Mouse (Mus musculus) hematopoietic stem cell, adult 5-6 weeks (primary cell): ENCODE measurements around the gene Pum1. TPM values are rescaled to one million over a fixed set of nuclear protein-coding genes. Genes with fewer than 3 reads are reported as not detected.

ENCODE experiments used
- ATAC-seq, 2 experiments: fragments of 125-278 bp in 1 of 2; replicated peaks in 1 of 2; 2 replicates each; pipeline ENCODE4 v1.8.0; 2016 to 2017; ENCODE audit warnings: inconsistent platforms in 2 of 2, mild to moderate bottlenecking in 2 of 2, moderate number of reproducible peaks in 2 of 2, low read depth in 1 of 2, moderate TSS enrichment in 1 of 2; ENCODE audit not compliant: low FRiP score in 2 of 2, poor library complexity in 2 of 2, severe bottlenecking in 2 of 2, insufficient read depth in 1 of 2, low TSS enrichment in 1 of 2
- total RNA-seq: library from RNA; stranded (forward); fragments of 172-1452, 232-1000 nt; gene quantifications from 2 replicates; pipeline ENCODE4 v1.2.3, GENCODE M21; 2017

Pum1 gene
- total RNA-seq, 1 experiment from 2014 or later = 72.0 TPM

DNA sequence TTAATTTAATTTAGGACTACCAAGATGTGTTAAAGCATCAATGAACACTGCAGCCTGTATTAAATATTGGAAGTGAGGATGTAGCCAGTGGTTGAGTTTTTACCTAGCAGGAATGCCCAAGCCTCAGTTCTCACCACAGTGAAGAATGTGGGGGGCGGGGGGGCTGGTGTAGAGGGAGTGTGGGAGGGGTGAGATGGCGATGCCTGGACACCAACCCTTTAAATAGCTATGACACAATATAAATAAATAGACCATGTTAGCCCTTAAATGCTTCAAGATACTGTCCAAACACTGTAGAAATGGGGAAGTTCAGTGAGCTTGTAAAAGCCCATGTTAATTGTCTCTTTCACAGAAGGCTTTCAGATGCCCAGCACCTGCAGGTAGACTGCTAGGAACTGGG, 96.8 kb downstream of the Pum1 start:
- ATAC-seq = no peak

DNA sequence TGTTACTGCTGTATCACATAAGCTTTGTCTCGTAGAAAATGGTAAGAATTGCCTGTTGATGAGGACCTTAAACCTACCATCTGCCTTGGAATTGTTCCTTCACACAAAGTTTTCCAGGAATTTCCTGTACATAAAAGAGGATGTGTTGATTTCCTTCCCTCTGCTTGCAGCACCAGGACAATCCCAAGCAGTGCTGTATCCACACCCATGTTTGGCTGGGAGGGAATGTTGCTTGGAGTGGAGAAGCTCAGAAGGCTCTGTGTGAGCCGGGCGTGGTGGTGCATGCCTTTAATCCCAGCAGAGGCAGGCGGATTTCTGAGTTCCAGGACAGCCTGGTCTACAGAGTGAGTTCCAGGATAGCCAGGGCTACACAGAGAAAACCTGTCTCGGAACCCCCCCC, 98.7 kb downstream of the Pum1 start:
- ATAC-seq = no peak

DNA sequence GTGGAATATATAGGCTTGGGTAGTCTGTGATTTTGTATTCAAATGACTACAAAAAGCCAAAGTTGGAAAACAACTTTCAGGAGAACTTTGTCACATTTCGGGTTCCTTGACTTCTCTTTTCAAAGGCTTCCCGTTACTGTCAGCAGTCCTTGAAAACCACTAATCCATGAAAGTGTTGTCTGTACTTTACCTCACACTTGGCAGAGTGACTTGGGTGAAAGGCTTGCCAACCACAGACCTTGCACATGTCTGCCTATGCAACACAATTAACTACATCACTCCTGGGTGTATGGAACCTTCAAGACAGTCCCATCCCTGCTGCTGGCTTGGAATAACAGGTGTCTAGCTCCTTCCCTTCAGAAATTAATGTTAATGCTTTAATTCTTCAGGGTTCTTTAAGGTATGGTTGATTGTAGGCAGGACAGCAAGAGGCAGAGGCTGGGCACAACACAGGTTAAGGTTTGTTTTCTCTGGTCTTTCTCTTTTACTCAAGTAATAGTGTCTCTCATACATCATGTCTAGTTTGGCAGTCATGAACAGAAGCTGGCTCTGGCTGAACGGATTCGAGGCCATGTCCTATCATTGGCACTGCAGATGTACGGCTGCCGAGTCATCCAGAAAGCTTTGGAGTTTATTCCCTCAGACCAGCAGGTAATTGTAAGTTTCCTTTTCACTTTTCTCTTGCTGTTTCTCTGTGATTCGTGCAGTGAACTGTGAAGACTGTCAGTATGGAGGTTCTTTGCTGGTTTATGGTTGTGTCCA, 102.5 kb downstream of the Pum1 start:
- ATAC-seq = no peak

DNA sequence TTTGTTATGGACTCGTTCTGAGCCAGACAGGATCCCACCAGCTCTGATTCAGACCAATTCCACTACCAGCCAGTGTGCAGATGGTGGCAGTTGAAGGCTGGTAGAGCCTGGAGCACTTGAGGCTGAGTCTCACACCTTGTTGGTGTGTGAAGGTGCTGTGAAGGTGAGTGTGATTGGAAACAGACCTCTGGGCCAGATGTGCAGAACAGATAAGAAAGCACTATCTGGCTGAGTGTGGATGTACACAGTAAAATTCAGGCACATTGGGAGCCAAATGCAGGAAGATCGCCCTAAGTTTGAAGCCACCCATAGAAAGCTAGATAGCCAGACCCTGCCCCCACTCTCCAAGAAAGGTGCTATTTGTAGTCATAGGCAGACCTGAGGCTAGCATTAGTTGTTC, 103.3 kb downstream of the Pum1 start:
- ATAC-seq = no peak

DNA sequence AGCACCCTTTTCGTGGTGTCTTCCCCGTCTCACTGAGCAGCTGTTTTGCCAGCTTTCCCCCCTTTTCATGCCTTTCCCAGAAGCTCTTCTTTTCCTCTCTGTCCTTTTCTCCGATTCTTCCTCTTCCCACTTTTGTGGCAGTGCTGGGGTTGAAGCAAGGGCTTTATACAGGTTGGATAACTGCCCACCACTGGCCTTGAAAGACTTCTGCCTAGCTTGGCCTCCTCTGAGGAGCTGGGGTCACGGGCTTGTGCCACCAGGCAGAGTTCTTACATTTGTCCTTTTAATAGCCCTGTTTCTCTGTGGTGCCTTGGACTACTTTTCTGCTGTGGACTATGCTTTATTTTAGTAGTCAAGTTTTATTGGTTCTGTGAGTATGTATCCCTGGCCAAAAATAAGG, 103.8 kb downstream of the Pum1 start:
- ATAC-seq = no peak

DNA sequence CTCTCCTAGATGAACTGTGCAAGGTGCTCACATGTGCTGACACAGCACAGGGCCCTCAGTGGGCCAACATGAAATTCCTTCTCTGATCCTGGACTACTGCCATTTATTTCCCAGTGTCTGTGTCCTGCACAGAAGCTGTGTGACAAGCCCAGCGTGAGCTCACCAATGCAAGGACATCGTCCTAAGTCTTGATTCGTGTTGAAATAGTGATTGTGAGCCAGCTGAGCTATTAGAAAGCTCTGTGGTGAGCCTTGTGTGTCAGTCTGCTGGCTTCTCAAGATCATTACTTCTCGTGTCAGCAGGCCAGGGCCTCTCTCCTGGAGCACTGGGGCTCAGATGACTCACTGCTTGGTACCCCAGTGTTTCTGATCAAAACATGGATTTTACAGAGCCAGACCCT, 110.8 kb downstream of the Pum1 start:
- no peak for ATAC-seq

DNA sequence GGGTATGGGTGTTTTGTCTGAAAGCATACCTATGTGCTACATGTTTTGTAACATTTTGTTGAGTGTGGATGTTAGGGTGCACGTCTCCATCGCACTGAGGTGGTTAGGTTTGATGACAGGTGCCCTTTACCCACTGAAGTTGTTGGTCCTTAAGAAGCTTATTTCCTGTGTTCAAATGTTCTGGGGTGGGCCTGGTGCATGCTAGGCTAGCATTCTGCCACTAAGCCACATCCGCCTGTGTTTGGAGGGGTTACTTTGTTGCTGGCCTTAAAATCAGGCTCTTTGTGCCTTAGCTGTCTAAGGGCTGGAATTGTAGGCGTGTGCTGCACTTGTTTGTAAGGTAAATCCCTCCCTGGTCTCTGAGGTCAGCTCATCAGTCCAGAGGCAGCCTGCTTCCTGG, 111.7 kb downstream of the Pum1 start:
- ATAC-seq = no peak

DNA sequence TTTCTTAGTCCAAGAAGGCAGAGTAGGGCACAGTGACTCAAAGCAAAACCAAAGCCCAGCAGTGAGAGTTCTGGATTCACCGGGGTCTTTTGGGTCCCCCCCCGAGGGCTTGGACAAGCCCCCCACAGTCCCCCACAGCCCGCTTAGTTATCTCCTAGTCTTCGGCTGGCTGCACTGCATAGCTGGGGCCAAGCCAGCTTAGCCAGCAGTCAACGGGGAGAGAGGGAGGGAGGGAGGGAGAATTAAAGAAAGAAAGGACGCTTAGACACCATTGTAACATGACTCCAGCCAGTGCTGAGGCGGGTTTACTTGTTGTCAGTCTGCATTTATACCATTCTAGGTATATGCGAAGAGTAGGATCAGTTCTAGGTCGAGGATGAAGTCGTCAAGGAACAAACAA, 114.5 kb downstream of the Pum1 start:
- no peak for ATAC-seq

DNA sequence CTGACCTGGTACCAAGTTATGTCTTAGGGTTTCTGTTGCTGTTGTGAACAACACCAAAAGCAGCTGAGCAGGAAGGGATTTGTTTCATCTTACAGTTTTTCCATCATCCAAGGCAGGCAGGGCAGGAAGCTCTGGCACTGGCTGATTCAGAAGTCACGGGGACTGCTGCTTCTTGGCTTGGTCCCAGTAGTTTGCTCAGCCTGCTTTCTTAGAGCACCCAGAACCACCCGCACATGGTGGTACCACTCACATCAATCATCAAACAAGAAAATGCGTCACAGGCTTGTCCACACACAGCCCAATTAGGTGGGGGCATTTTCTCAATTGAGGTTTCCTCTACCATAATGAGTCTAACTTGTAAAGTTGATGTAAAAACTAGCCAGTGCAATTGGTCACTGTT, 115.9 kb downstream of the Pum1 start:
- ATAC-seq = no peak

DNA sequence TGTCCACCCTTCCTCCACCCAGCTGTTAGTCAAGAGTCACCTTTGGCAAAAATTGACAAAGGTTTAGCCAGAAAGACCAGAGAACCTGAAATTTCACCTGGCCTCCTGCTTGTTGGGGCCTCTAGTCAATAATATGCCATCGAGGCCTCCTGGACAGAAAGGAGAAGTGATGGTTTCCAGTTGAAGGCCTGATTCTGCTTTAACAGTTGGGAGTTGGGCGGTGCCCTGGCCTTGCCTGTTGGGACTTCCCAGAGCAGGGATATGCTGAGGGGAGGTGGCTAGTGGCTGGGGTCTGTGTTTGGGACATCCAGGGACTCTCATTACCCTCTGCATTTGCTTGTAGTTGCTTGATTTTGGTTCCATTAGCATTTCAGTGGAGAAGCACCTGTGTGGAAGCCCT, 119.4 kb downstream of the Pum1 start:
- no peak for ATAC-seq

DNA sequence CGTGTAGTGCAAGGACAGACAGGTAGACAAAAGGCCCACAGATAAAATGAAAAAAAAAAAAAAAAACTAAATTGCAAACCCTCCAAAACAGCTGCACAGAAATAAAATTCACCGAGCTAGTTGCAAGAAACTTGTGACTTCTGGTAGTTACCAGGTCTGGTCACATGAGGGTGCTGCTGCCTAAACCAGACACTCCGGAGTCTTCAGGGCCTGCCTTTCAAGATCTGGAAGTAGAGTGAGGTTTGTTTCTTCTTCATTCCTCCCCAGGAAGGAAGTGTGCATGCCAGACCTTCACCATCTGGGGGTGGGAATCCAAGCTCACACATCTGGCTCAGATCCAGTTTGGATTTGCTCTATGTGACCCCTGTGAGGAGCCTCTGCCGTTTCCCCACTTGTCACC, 121.6 kb downstream of the Pum1 start:
- ATAC-seq = peak in 1 of 2 experiments; percentile 60; a peak in 2 of 4 replicates

DNA sequence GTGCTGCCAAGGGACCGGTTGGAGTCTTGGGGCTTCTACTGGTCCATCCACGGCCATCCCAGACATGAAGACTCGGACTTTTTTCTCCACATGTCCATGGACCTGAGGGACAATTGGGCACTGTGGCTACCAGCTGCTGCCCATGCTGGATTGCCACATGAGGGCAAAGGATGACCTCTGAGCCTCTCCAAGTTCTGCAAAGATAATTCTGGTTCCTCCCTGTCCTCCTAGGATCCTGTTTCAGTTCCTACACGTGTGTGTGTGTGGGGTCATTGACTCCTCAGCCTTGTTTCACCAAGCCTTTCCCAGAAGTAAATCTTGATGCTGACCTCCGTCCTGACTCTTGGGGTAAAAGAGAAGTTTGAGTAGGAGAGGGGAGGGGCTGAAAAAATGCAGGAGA, 124.4 kb downstream of the Pum1 start:
- no peak for ATAC-seq

DNA sequence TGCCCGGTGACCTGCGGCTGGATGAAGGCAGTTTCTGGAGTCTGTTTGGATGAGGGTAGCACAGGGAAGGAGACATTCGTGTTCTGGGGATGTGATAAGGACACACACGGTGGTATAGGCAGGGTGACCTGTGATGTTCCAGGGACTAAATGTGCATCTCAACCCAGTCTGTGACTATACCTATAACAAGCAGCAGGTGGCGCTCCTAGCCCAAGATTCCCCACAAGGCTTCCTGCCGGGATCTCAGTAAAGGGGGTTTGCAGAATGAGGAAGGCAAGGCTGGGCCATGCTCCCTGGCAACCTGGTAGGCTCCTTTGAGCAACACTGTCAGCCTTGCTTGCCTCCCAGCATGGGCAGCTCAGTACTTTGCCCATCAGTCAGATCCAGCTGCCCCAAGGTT, 127.1 kb downstream of the Pum1 start:
- peak; percentile 80 for ATAC-seq

DNA sequence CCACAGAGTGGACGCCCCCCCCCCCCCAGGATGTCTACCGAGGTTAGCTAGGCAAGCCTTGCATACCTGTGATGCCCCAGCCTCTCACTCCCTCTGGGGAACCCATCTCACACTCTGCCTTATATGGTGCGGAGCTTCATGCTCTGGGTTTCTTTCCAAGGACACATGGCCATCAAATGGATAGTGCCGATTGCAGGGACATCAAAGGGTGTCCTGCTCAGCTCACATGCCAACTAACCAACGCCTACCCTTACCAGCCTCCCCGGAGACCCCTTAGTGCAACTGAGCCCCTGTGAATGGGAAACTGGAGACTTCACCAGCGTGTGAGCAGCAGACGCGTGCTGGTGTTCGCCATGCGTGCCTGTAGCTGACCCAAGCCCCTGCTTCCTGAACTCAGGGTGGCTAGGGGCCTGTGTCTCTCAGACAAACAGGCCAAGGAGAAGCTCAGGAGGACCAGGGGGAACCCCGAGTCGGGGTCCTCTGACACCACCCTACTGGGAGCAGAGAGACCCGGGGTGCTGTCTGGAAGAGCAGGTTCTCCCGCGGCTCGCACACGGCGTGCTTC, 128.8 kb downstream of the Pum1 start:
- ATAC-seq = no peak

DNA sequence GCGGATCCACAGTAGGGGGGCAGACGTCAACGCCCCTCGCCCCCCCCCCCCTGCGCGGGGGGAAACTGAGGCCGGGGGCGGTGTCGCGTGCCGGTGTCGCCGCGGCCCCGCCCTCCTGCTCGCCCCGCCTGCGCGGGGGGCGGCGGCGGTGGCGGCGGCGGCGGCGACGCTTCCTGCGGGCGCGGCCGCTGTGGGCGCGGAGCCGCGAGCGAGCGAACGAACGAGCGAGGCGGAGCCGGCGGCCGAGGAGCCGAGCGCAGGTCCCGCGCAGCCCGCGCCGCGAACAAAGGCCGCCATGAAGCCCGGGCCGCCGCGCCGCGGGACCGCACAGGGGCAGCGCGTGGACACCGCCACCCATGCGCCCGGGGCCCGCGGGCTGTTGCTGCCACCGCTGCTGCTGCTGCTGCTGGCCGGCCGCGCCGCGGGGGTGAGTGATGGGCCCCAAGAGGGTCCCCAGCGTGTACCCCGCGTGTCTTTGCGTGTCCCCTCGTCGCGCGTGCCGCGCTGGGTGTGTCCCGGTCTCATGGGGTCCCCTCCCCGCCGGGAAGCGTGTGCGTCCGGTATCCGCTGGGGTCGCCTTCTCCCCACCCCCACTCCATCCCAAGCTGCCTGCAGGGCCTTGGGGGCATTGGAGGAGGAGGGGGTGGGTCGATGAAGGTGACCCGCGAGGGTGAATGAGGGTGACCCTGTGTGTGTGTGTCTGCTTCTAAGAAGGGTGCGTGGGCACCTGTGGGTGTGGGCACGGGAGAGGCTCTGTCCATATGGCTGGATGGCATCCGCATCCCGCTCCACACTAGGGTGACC, 129.5 kb downstream of the Pum1 start, which contains the start of gene Sdc3:
Sdc3 (plus strand) TSS at position 162 of the 804 bp plus-strand sequence.
- no peak for ATAC-seq

DNA sequence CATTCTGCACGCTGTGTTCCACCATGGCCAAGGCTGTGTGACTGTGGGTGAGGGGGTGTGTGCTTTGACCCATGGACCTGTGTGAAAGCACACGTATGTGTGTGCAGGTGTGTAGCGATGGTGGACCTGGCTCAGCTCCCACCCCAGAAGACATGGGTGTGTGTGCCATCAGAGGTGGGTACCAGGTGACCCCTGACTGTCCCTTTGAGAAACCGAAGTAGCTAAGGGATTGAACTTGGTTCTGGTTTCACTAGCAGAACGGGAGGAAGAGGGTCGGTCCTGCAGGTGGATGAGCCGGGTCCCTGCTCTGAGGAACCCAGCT, 130.0 kb downstream of the Pum1 start:
- ATAC-seq = no peak

DNA sequence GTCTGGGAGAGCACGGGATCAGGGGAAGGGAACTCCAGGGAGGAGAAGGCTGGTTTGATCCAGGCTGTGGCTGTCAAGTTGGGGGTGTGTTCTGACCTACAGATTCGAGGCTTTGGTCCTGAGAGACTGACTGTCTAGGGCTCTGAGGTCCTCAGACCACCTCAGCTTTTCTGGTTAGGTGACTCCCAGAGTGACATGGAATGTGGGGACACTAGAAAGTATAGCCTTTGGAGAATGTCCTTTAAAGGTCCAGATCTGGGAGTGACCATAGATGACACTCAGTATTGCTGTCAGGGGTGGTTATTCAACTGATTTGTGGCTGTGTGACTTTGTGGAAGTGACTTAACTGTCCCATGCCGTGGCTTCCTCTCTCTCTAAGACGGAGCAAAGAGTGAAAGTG, 131.7 kb downstream of the Pum1 start:
- ATAC-seq = no peak

DNA sequence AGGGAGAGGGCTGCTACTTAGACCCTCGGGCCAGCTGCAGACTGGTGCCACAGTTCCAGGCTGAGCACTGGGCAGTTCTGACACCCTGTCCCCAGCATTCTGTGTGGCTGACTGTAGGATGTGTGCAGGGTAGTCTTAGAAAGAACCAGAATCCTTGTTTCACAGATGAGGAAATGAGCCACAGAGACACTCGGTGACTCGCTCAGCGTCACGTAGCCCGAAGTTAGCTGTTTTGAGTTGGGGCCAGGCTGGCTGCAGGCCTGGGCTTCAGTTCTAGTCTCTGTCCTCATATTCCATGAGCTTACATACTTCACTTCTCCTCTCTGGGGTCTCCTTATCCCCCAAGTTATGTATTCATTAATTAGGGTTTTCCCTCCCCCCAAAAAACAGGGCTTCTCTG, 132.8 kb downstream of the Pum1 start:
- ATAC-seq = no peak
